Mouse (Mus musculus): ENCODE data around the gene Olfr685.

Olfr685 gene

DNA sequence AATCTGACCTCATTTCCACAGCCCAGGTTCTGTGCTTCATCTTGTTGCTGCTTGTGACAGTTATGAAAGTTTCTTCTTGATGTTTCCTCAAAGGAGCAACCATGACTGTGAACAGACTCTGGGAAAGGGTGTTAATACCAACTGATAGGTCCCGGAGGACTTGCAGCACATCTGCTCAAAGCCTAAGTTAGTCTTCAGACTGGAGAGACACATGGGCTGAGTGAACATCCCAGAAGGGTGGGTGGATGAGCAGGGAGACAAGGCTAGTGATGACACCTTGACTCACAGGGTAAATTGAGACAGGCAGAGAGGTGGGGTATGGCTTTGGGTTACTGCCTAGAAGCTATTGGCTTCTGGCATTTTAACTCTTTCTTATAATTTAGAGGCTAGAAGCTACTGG is at the start of gene Olfr685:
TSS of gene Olfr685 (minus strand) at position 101 of the 400 bp plus-strand sequence.
- DNase-seq (ENCODE audit: extremely low read depth, insufficient read length, low spot score): no peak

DNA sequence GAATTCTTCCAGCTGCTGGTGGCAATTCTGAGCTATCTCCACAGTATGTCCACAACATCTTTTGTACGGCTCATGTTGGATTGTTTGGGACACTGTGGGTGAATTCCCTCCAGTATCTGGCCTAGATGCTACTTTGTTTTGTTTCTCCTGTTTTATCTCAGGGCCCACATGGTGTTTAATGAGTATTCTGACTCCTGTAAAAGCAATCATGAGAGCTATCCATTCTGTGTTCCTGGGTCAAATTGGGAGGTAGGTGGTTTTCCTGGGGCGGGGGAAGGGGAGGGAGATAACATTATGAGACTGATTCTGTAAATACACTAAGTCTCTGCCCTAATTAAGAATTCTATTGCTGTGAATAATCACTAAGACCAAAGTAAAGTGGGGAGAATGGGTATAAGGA is 43.6 kb upstream of the Olfr685 start:
- DNase-seq (ENCODE audit: extremely low read depth, insufficient read length, low spot score): no peak

DNA sequence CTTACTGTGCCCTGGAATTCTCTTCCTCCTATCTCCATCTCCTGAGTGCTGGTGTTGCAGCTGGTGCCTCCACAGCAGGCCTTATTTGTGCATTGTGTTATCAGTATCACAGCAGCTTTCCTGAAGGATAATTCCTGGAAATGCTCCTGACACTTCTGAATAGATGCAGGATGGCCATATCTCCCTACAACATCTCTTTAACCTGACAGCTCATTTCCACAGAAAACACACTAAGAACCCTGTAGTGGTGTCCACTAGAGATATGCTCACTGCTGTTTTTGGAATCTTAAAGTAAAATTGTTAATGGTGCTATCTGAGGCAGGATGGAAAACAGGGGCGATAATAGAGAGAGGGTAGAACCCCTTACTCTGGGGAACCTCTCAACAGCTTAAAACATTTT is 42.3 kb upstream of the Olfr685 start:
- no peak for DNase-seq (ENCODE audit: extremely low read depth, insufficient read length, low spot score)

DNA sequence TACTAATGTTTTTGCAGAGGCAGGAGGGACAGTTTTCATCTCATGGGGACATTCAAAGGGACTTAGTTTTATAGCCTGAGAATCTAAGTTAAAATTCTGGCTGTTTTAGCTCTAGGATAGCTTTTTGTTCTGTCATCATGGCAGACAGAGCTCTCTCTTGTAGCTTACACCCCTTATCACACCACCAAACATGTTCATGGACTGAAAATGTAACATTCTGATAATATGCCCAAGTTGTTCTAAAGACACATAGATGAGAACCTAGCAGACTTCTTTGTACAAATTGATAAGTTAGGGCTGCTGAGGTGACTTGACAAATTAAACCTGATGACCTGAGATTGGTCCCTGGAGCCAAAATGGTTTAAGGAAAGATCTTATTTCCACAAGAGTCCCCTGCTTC is 40.9 kb upstream of the Olfr685 start:
- no peak for DNase-seq (ENCODE audit: extremely low read depth, insufficient read length, low spot score)

DNA sequence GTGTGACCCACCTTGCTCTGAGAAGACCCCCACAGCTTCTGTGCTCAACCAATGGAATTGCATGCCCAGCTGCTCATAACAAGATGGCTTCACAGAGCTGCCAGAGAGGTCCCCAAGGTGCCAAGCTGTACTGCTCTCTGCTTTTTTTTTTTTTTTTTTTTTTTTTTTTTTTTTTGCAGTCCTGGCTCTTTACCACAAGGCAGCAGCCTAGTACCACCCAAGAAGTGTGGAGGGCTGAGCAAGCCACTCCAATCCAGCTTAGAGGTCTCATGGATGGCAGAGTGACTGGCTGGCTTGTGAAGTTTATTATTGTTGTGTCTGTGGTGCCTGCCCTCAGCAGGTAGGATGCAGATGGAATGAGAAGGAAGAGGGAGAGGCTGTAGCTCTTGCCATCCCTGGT is 40.3 kb upstream of the Olfr685 start:
- no peak for DNase-seq (ENCODE audit: extremely low read depth, insufficient read length, low spot score)

DNA sequence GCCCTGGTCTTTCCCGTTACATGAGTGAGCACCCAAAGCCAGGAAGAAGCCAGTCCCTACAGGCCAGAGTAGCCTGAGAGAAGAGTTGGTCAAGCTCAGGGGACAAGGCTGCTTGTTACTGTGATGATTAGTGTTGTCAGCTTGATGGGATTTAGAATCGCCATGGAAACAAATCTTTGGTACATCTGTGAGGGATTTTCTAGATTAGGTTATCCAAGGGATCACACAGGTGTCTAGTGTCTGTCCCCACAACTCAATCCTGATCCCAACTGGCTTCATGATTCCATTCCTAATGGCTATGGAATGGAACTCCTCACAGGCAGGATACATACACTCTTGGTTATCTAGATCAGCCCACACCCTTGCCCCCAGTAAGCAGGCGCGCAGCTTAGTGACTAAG is 32.5 kb upstream of the Olfr685 start:
- no peak for DNase-seq (ENCODE audit: extremely low read depth, insufficient read length, low spot score)

DNA sequence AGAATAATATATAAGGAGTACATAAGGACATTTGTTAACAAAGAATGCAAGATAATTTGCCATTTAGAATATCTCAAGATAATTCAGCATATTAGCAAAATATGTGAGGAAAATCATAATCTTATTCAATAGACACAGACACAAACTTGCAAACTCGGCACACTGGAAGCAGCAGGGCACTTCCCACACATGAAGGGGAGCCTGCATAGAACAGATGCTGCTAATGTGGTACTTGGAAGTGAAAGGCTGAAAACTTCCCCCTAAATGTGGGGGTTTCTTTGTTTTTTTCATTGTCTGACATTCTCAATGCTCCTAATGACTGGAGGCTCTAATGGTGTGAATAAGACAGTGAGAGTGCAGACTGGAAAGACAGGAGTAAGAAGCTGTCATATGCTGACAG is 28.9 kb upstream of the Olfr685 start:
- DNase-seq (ENCODE audit: extremely low read depth, insufficient read length, low spot score): no peak

DNA sequence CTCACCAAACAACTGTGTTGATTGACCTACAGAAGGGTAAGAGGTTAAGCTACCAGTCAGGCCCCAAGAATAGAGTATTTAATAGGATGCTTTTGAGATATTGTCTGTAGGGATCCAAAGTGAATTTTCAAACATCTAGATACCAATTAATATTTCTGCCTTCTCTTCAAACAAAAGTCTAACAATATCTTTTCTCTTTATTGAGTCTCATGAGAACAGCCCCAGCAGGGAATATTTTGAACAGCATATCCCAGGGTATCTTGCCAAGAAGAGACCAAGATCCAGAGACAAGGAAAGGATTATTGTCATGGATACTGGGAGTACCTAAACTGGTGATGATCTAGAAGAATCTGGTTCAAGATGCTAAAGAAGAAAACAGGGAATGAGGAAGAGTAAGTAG is 21.6 kb upstream of the Olfr685 start, which contains the start of gene Olfr686:
TSS of gene Olfr686 (minus strand) at position 101 of the 400 bp plus-strand sequence.
- no peak for DNase-seq (ENCODE audit: extremely low read depth, insufficient read length, low spot score)

DNA sequence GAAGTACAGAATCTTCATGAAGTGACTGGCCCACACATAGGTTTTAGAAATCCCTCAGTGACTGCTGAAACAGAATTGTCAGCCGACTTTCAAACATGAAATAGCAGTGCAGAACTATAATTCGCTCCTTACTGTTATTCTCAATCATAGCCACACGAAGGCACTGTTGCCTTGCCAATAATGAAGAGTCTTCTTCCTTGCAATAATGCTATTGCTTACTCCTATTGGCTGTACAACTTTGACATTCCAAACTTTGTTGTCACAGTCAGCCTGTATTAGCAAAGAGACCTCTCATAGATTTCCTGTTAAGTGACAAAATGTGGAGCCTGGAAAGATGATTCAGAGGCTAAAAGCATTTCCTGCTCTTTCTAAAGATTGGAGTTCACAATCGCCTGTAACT is 15.0 kb downstream of the Olfr685 start:
- peak; percentile 6 for DNase-seq (ENCODE audit: extremely low read depth, insufficient read length, low spot score)

DNA sequence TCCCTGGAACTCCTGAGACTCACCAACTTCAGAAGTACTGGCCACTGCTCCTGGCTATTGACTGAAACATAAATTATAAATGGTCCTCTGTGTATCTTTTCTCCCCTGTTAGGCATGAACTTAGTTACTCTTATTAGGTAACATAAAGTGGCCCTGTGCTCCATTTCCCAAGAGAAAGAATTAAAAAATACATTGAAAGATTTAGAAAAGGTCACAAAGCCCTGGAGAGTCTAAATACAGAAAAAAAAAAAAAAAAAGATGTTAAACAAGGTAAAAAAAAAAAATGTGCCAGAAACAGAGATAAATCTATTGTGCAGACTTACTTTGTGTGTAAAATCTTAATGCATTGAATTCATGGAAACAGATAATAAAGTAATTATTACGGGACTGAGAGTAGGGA is 22.3 kb downstream of the Olfr685 start, which contains the start of gene Olfr684:
TSS of gene Olfr684 (minus strand) at position 101 of the 400 bp plus-strand sequence.
- DNase-seq (ENCODE audit: extremely low read depth, insufficient read length, low spot score): no peak

DNA sequence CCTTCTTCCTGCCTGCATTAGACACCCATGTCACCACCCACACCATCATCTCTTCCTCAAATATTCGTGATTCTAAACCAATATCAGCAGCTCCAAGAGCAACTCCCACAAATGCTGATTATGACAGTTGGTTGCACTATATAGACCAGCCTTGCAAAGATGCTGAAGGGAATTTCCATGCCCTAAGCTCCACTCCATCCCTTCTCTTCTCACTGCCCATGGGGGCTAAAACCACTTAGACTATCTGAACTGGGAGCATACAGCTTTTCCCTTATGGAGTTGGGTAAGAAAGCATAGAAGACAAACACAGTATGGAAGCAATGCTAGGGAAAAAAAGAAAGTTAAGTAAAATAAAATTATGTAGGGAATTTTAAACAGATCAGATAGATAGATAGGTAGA is 38.9 kb downstream of the Olfr685 start, which contains the start of gene Olfr683:
TSS of gene Olfr683 (minus strand) at position 101 of the 400 bp plus-strand sequence.
- DNase-seq (ENCODE audit: extremely low read depth, insufficient read length, low spot score): no peak

DNA sequence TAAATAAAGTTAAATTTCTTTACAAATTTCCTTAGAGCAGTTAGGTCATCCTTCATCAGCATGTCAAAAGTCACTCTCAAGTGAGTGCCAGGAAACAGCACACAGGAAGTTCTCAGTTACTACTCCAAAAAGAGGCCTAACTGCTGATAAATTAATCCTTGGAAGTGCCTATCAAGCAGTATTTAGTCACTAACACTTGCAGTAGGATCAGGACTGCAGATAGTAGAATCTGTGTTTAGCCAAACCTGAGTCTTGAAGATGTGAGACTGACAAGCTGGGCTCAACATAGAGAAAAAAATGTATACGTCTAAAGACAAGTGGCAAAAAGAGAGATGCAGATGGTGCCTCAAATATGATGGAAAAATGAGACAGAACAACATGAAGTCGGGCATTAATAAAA is 44.5 kb downstream of the Olfr685 start:
- no peak for DNase-seq (ENCODE audit: extremely low read depth, insufficient read length, low spot score)

Data from 3134 (cell line).